Mouse (Mus musculus) bone marrow macrophage, adult 2 months (primary cell): ENCODE results near the gene Cask.

Source experiments
- CTCF ChIP-seq: IDR thresholded peaks from 2 replicates; pipeline ENCODE4 v1.5.1; 2012; ENCODE audit warnings: low read depth, mild to moderate bottlenecking, low read length, moderate library complexity
- POLR2A ChIP-seq: IDR thresholded peaks from 2 replicates; pipeline ENCODE4 v1.6.1; 2012; ENCODE audit warnings: mild to moderate bottlenecking, low read depth, low read length, borderline replicate concordance

DNA sequence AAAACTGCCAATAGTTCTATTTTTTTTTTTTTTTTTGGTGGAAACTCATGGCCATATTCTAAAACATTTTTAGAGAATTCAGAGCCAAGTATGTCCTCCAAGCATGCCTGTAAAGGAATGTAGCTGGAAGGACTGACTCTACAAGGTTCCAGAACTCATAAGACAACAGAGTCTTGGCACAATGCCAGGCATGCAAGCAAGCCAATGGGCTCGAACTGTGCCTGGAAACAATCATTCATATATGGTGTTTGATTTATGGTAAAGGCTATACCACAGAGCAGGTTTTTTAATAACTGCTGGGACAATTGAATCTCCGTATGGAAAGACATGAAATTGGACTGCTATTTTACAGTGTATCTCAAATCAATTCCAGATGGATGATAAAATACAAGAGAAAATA, 146.1 kb downstream of the Cask start:
- TF ChIP-seq POLR2A (no peak), CTCF (no peak)
